8 mouse cellular contexts compared by ENCODE assay signal in the genomic region with DNA sequence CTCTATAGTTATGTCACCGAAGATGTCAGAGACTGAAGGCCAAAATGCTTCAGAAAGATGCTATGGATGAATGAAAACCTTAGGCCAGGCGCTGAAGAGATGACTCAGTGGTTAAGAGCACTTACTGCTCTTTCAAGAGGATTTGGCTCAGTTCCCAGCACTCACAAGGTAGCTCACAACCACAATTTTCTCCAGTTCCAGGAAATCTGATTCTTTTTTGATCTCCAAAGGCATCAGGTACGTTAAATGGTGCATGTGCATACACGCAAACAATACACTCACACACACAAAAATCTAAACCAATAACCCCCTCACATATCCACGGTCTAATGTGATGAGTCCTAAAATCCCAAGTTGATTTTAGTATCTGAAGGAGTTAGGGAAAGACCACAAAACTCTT. TPM values are rescaled to one million over a fixed set of nuclear protein-coding genes. Genes with fewer than 3 reads are reported as not detected.
DNase-seq lines count a peak whose midpoint lies in the region; ATAC-seq lines count a peak whose summit lies in the region.

No protein-coding gene starts in this region.

- no peaks in the 10 kb centered on the region for H3K27me3 ChIP-seq in heart, embryonic 15.5 days
- no peaks in the 10 kb centered on the region for H3K27me3 ChIP-seq in forebrain, embryonic 12.5 days
- no peaks in the 10 kb centered on the region for H3K27me3 ChIP-seq in limb, embryonic 12.5 days
- H3K27me3 ChIP-seq in neural tube, embryonic 12.5 days (replicated peaks): no peaks in the 10 kb centered on the region

- peak overlapping the region; percentile 75 for H3K4me3 ChIP-seq in heart, embryonic 15.5 days
- H3K4me3 ChIP-seq in forebrain, embryonic 12.5 days (replicated peaks): peak overlapping the region; percentile 85
- peak overlapping the region; percentile 79; the same call in 1 of the 2 replicates for H3K4me3 ChIP-seq in limb, embryonic 12.5 days (replicated peaks)
- H3K4me3 ChIP-seq in neural tube, embryonic 12.5 days: no peak overlapping the region

- H3K9me3 ChIP-seq in heart, embryonic 15.5 days (replicated peaks): no peaks in the 10 kb centered on the region
- H3K9me3 ChIP-seq in forebrain, embryonic 12.5 days: no peaks in the 10 kb centered on the region
- no peaks in the 10 kb centered on the region for H3K9me3 ChIP-seq in limb, embryonic 12.5 days
- no peaks in the 10 kb centered on the region for H3K9me3 ChIP-seq in neural tube, embryonic 12.5 days

- H3K36me3 ChIP-seq in heart, embryonic 15.5 days: no peaks in the 10 kb centered on the region
- no peaks in the 10 kb centered on the region for H3K36me3 ChIP-seq in forebrain, embryonic 12.5 days (replicated peaks)
- peaks cover 3% of the 10 kb centered on the region; the same call in 1 of the 2 replicates for H3K36me3 ChIP-seq in limb, embryonic 12.5 days
- H3K36me3 ChIP-seq in neural tube, embryonic 12.5 days: no peaks in the 10 kb centered on the region

- H3K27ac ChIP-seq in heart, embryonic 15.5 days: 0 out of 2 replicates have a peak overlapping the region, but pooled peaks have one; percentile 25
- no peak overlapping the region for H3K27ac ChIP-seq in forebrain, embryonic 12.5 days
- no peak overlapping the region for H3K27ac ChIP-seq in limb, embryonic 12.5 days
- no peak overlapping the region for H3K27ac ChIP-seq in neural tube, embryonic 12.5 days

- no peak for DNase-seq in heart, adult 11 months
- DNase-seq in Muller cell, postnatal 12 days (ENCODE audit: inconsistent ontology term): peak; percentile 9
- no peak for DNase-seq in left cerebral cortex, adult 18-20 months (ENCODE audit: low spot score in 2 of 2)
- no peak for DNase-seq in layer of hippocampus, postnatal 25 days (ENCODE audit: extremely low spot score in 1 of 2, low spot score in 1 of 2)

- WGBS in heart, embryonic 15.5 days: 56% methylated on average over 5 of the region's 5 CpGs
- 71% methylated on average over 5 of the region's 5 CpGs for WGBS in forebrain, embryonic 12.5 days
- WGBS in limb, embryonic 12.5 days: 69% methylated on average over 5 of the region's 5 CpGs
- WGBS in neural tube, embryonic 12.5 days: 78% methylated on average over 5 of the region's 5 CpGs

- H3K4me1 ChIP-seq in heart, embryonic 15.5 days (replicated peaks): peaks cover 9% of the 10 kb centered on the region
- peaks cover 4% of the 10 kb centered on the region for H3K4me1 ChIP-seq in forebrain, embryonic 12.5 days
- H3K4me1 ChIP-seq in limb, embryonic 12.5 days (replicated peaks): 0 out of 2 replicates have a peak, but pooled peaks cover 4% of the 10 kb centered on the region
- peaks cover 3% of the 10 kb centered on the region; the same call in 1 of the 2 replicates for H3K4me1 ChIP-seq in neural tube, embryonic 12.5 days

- H3K9ac ChIP-seq in heart, embryonic 15.5 days: no peak overlapping the region
- H3K9ac ChIP-seq in forebrain, embryonic 12.5 days: no peak overlapping the region
- no peak overlapping the region for H3K9ac ChIP-seq in limb, embryonic 12.5 days (replicated peaks)
- H3K9ac ChIP-seq in neural tube, embryonic 12.5 days: no peak overlapping the region

- ATAC-seq in heart, embryonic 15.5 days (replicated peaks; ENCODE audit: insufficient number of reproducible peaks, insufficient read depth, low FRiP score, low read depth): no peak
- no peak for ATAC-seq in forebrain, embryonic 12.5 days (ENCODE audit: low FRiP score)
- ATAC-seq in limb, embryonic 12.5 days (ENCODE audit: insufficient number of reproducible peaks, insufficient read depth, low FRiP score, low TSS enrichment, low read depth): no peak
- no peak for ATAC-seq in neural tube, embryonic 12.5 days (ENCODE audit: low FRiP score, low read depth)

- H3K4me2 ChIP-seq in heart, embryonic 15.5 days: peak overlapping the region; percentile 60
- H3K4me2 ChIP-seq in forebrain, embryonic 12.5 days: peak overlapping the region; percentile 56; the same call in 1 of the 2 replicates
- H3K4me2 ChIP-seq in limb, embryonic 12.5 days: peak overlapping the region; percentile 55
- peak overlapping the region; percentile 66 for H3K4me2 ChIP-seq in neural tube, embryonic 12.5 days (replicated peaks)

RNA-seq across cellular contexts. Expression of a gene that starts 1.2 kb away (rescaled TPM):
- polyA plus RNA-seq in heart, embryonic 15.5 days (2015; fragmentation: Nextera tagmentation; extraction: Ambion mirVana): 22.6 and 29.3 TPM in 2 replicates
- 48.2 and 56.7 TPM in 2 replicates for polyA plus RNA-seq in forebrain, embryonic 12.5 days (2016; fragmentation: Nextera tagmentation; extraction: Ambion mirVana)
- 57.3 and 58.7 TPM in 2 replicates for polyA plus RNA-seq in limb, embryonic 12.5 days (2016; fragmentation: Nextera tagmentation; extraction: Ambion mirVana)
- polyA plus RNA-seq in neural tube, embryonic 12.5 days (2016; fragmentation: Nextera tagmentation; extraction: Ambion mirVana): 52.9 and 58.7 TPM in 2 replicates
- 10 to 100 TPM; 11.6 to 12.3 TPM for total RNA-seq in left cerebral cortex, adult 18-20 months (2021)
- 10 to 100 TPM; 13.1 to 18.8 TPM for total RNA-seq in layer of hippocampus, postnatal 25 days (2021)

RNA-seq across cellular contexts. Expression of a gene that starts 1.5 kb away (rescaled TPM):
- 6.0 and 6.6 TPM in 2 replicates for polyA plus RNA-seq in heart, embryonic 15.5 days (2015; fragmentation: Nextera tagmentation; extraction: Ambion mirVana)
- 2.4 and 3.5 TPM in 2 replicates for polyA plus RNA-seq in forebrain, embryonic 12.5 days (2016; fragmentation: Nextera tagmentation; extraction: Ambion mirVana)
- 5.1 and 5.5 TPM in 2 replicates for polyA plus RNA-seq in limb, embryonic 12.5 days (2016; fragmentation: Nextera tagmentation; extraction: Ambion mirVana)
- polyA plus RNA-seq in neural tube, embryonic 12.5 days (2016; fragmentation: Nextera tagmentation; extraction: Ambion mirVana): 3.7 and 4.0 TPM in 2 replicates
- total RNA-seq in left cerebral cortex, adult 18-20 months (2021): 1 to 10 TPM; 2.7 to 3.1 TPM
- total RNA-seq in layer of hippocampus, postnatal 25 days (2021): 1 to 10 TPM; 1.6 to 1.7 TPM
